Mouse (Mus musculus) liver, postnatal 0 days (tissue): ENCODE data around the gene Ptpn9. TPM values are rescaled to one million over a fixed set of nuclear protein-coding genes. Genes with fewer than 3 reads are reported as not detected.

Source experiments
- ATAC-seq: fragments of 200-750 bp; cut with Nextera tagmentation; 2 replicates; pipeline ENCODE4 v1.8.0; 2017; ENCODE audit warnings: mild to moderate bottlenecking, moderate library complexity
- DNase-seq: peaks from one replicate; pipeline ENCODE4 v3.0.0-alpha.2; 2016
- H3K27ac ChIP-seq: fragments of 300-500 bp; sonication (generic); 2 replicates; pipeline ENCODE4 v1.5.1; 2014; ENCODE audit warnings: antibody characterized with exemption, moderate library complexity, mild to moderate bottlenecking, low read depth
- H3K27me3 ChIP-seq: fragments of 300-500 bp; sonication (generic); 2 replicates; pipeline ENCODE4 v1.6.1; 2014; ENCODE audit warnings: low read length, control low read depth, mixed read lengths; ENCODE audit not compliant: insufficient read depth
- H3K36me3 ChIP-seq: fragments of 300-500 bp; sonication (generic); replicated peaks from 2 replicates; pipeline ENCODE4 v1.6.1; 2014; ENCODE audit warnings: mild to moderate bottlenecking, control low read depth, low read length, moderate library complexity, mixed read lengths; ENCODE audit not compliant: insufficient read depth
- H3K4me1 ChIP-seq: fragments of 300-500 bp; sonication (generic); 2 replicates; pipeline ENCODE4 v1.6.1; 2014; ENCODE audit warnings: antibody characterized with exemption, mild to moderate bottlenecking, control low read depth; ENCODE audit not compliant: insufficient read depth
- H3K4me2 ChIP-seq: fragments of 300-500 bp; sonication (generic); 2 replicates; pipeline ENCODE4 v1.6.1; 2014; ENCODE audit warnings: low read depth, mild to moderate bottlenecking, low read length, moderate library complexity, mixed read lengths
- H3K4me3 ChIP-seq: fragments of 300-500 bp; sonication (generic); 2 replicates; pipeline ENCODE4 v1.5.1; 2014; ENCODE audit warnings: low read depth, low read length
- H3K9ac ChIP-seq: fragments of 300-500 bp; sonication (generic); replicated peaks from 2 replicates; pipeline ENCODE4 v1.6.1; 2014; ENCODE audit warnings: mild to moderate bottlenecking, moderate library complexity
- H3K9me3 ChIP-seq: fragments of 300-500 bp; sonication (generic); 2 replicates; pipeline ENCODE4 v1.6.1; 2016; ENCODE audit warnings: mild to moderate bottlenecking, control low read depth, low read length, mixed read lengths
- CTCF ChIP-seq: sonication (generic); IDR thresholded peaks from 2 replicates; pipeline ENCODE4 v1.5.1; 2016; ENCODE audit warnings: antibody characterized with exemption, low read depth
- EP300 ChIP-seq: IDR thresholded peaks from 2 replicates; pipeline ENCODE4 v1.6.1; 2016; ENCODE audit warnings: antibody characterized with exemption, low read depth, mild to moderate bottlenecking
- WGBS: fragments of 180-500 bp; shearing (Covaris S2); extraction: QIAGEN DNeasy Blood & Tissue Kit; methylation state at CpG from one replicate; pipeline ENCODE4 v1.1.7; 2014; ENCODE audit not compliant: insufficient replicate concordance; 5-methylcytosine and 5-hydroxymethylcytosine counted together
- polyA plus RNA-seq: library from polyadenylated mRNA; unstranded; fragments of >200 nt; fragmentation: Nextera tagmentation; extraction: Ambion mirVana; gene quantifications from 2 replicates; pipeline ENCODE4 v1.2.1, GENCODE M21; 2015

The Ptpn9 gene
- polyA plus RNA-seq, 1 experiment from 2014 or later: 5.0 TPM

GRCm38 (mm10) chr9:56956966-56957675, 37.6 kb upstream of the Ptpn9 start:
- TF ChIP-seq EP300 (no peak), CTCF (no peak)
- WGBS: 75% methylated on average over 7 of the region's 7 CpGs
- Histone ChIP-seq H3K4me3 (no peak overlapping the region), H3K27ac (no peak overlapping the region), H3K36me3 (peaks cover 4% of the 10 kb centered on the region; the same call in 1 of the 2 replicates), H3K9me3 (no peaks in the 10 kb centered on the region), H3K4me1 (no peaks in the 10 kb centered on the region), H3K4me2 (no peak overlapping the region), H3K9ac (no peak overlapping the region), H3K27me3 (no peaks in the 10 kb centered on the region)
- DNase-seq (no peak), ATAC-seq (no peak)

GRCm38 (mm10) chr9:56958689-56959088, 36.0 kb upstream of the Ptpn9 start:
- Histone ChIP-seq H3K4me3 (no peak overlapping the region), H3K27me3 (no peaks in the 10 kb centered on the region), H3K4me1 (no peaks in the 10 kb centered on the region), H3K36me3 (peaks cover 6% of the 10 kb centered on the region; the same call in 1 of the 2 replicates), H3K4me2 (no peak overlapping the region), H3K9me3 (no peaks in the 10 kb centered on the region), H3K27ac (no peak overlapping the region), H3K9ac (no peak overlapping the region)
- DNase-seq (no peak), ATAC-seq (no peak)
- TF ChIP-seq CTCF: no peak
- TF ChIP-seq EP300: no peak
- 85% methylated on average over 2 of the region's 2 CpGs for WGBS

- H3K27ac ChIP-seq: no peak overlapping the region
- 92% methylated on average over 3 of the region's 3 CpGs for WGBS
- TF ChIP-seq EP300 (no peak), CTCF (peak; percentile 29)
- no peaks in the 10 kb centered on the region for H3K4me1 ChIP-seq
- no peaks in the 10 kb centered on the region for H3K9me3 ChIP-seq
- peaks cover 13% of the 10 kb centered on the region for H3K36me3 ChIP-seq
- DNase-seq: no peak
- ATAC-seq: no peak
- no peaks in the 10 kb centered on the region for H3K27me3 ChIP-seq
- H3K9ac ChIP-seq: no peak overlapping the region
- H3K4me2 ChIP-seq: no peak overlapping the region
- H3K4me3 ChIP-seq: no peak overlapping the region
These were observed 33.1 kb upstream of the Ptpn9 start for GRCm38 (mm10) chr9:56961591-56961990.

- no peak for ATAC-seq
- Histone ChIP-seq H3K36me3 (peaks cover 2% of the 10 kb centered on the region; the same call in 1 of the 2 replicates), H3K9me3 (no peaks in the 10 kb centered on the region), H3K4me2 (no peak overlapping the region), H3K27ac (no peak overlapping the region), H3K27me3 (no peaks in the 10 kb centered on the region), H3K4me1 (no peaks in the 10 kb centered on the region), H3K4me3 (no peak overlapping the region), H3K9ac (no peak overlapping the region)
- 47% methylated on average over 2 of the region's 2 CpGs for WGBS
- DNase-seq: no peak
- TF ChIP-seq EP300 (no peak), CTCF (no peak)
These were observed 24.6 kb upstream of the Ptpn9 start for GRCm38 (mm10) chr9:56970158-56970557.

GRCm38 (mm10) chr9:56973960-56974524, 20.7 kb upstream of the Ptpn9 start:
- H3K9me3 ChIP-seq: no peaks in the 10 kb centered on the region
- TF ChIP-seq EP300 (no peak), CTCF (no peak)
- H3K4me2 ChIP-seq: no peak overlapping the region
- 0 out of 2 replicates have a peak, but pooled peaks cover 5% of the 10 kb centered on the region for H3K36me3 ChIP-seq
- no peaks in the 10 kb centered on the region for H3K4me1 ChIP-seq
- H3K27ac ChIP-seq: no peak overlapping the region
- H3K4me3 ChIP-seq: no peak overlapping the region
- DNase-seq (no peak), ATAC-seq (no peak)
- 70% methylated on average over 7 of the region's 8 CpGs for WGBS
- no peak overlapping the region for H3K9ac ChIP-seq
- H3K27me3 ChIP-seq: no peaks in the 10 kb centered on the region

- TF ChIP-seq CTCF: no peak
- no peak for TF ChIP-seq EP300
- 35% methylated on average over 3 of the region's 3 CpGs for WGBS
- H3K4me3 ChIP-seq: no peak overlapping the region
- no peak overlapping the region for H3K4me2 ChIP-seq
- 0 out of 2 replicates have a peak, but pooled peaks cover 5% of the 10 kb centered on the region for H3K36me3 ChIP-seq
- H3K9me3 ChIP-seq: no peaks in the 10 kb centered on the region
- ATAC-seq (no peak), DNase-seq (no peak)
- no peak overlapping the region for H3K27ac ChIP-seq
- H3K27me3 ChIP-seq: no peaks in the 10 kb centered on the region
- no peaks in the 10 kb centered on the region for H3K4me1 ChIP-seq
- no peak overlapping the region for H3K9ac ChIP-seq
These were observed 19.5 kb upstream of the Ptpn9 start for GRCm38 (mm10) chr9:56975199-56975598.
